Mouse (Mus musculus) 416B (cell line): ENCODE measurements around the gene Tmem9b.
A peak's percentile ranks its signal among the peaks of the same experiment; 100 is the strongest.

Experiments used
- DNase-seq: peaks from one replicate; pipeline ENCODE4 v3.0.0; 2011; ENCODE audit warnings: low read depth

Gene Tmem9b

GRCm38 (mm10) chr7:109752008-109752925 lies at the start of gene Tmem9b:
Gene Tmem9b, minus strand, starts transcription at chr7:109752875.
- DNase-seq: peak; percentile 67

- no peak for DNase-seq
Measured at GRCm38 (mm10) chr7:109800626-109801025, 48.0 kb upstream of the Tmem9b start.

GRCm38 (mm10) chr7:109799168-109799567 lies 46.5 kb upstream of the Tmem9b start:
- DNase-seq: peak; percentile 12

GRCm38 (mm10) chr7:109795564-109795963 lies 42.9 kb upstream of the Tmem9b start:
- no peak for DNase-seq

GRCm38 (mm10) chr7:109794556-109794955 lies 41.9 kb upstream of the Tmem9b start:
- DNase-seq: no peak

- peak; percentile 73 for DNase-seq
Measured at GRCm38 (mm10) chr7:109792759-109793158, 40.1 kb upstream of the Tmem9b start.

- DNase-seq: no peak
Measured at GRCm38 (mm10) chr7:109790818-109791217, 38.1 kb upstream of the Tmem9b start.

GRCm38 (mm10) chr7:109787860-109788259 lies 35.2 kb upstream of the Tmem9b start:
- DNase-seq: peak; percentile 96

GRCm38 (mm10) chr7:109783281-109783680 lies 30.6 kb upstream of the Tmem9b start:
- DNase-seq: no peak

GRCm38 (mm10) chr7:109781470-109782203 lies 29.0 kb upstream of the Tmem9b start, which contains the start of gene Nrip3:
Gene Nrip3, minus strand, starts transcription at chr7:109782025.
- no peak for DNase-seq

- no peak for DNase-seq
Measured at GRCm38 (mm10) chr7:109781087-109781469, 28.4 kb upstream of the Tmem9b start.

- peak; percentile 69 for DNase-seq
Measured at GRCm38 (mm10) chr7:109772251-109772650, 19.6 kb upstream of the Tmem9b start.

GRCm38 (mm10) chr7:109768699-109769383 lies 16.2 kb upstream of the Tmem9b start:
- peak; percentile 98 for DNase-seq

GRCm38 (mm10) chr7:109767575-109768350 lies 15.1 kb upstream of the Tmem9b start:
- DNase-seq: no peak

GRCm38 (mm10) chr7:109764009-109764408 lies 11.3 kb upstream of the Tmem9b start:
- DNase-seq: no peak

GRCm38 (mm10) chr7:109756291-109756690 lies 3.6 kb upstream of the Tmem9b start:
- no peak for DNase-seq

- no peak for DNase-seq
Measured at GRCm38 (mm10) chr7:109754034-109754433, 1.4 kb upstream of the Tmem9b start.

GRCm38 (mm10) chr7:109751427-109752007 lies 1.2 kb downstream of the Tmem9b start:
- peak; percentile 16 for DNase-seq

GRCm38 (mm10) chr7:109747747-109748146 lies 4.9 kb downstream of the Tmem9b start:
- DNase-seq: peak; percentile 49

- DNase-seq: no peak
Measured at GRCm38 (mm10) chr7:109741703-109742102, 11.0 kb downstream of the Tmem9b start.

GRCm38 (mm10) chr7:109741060-109741459 lies 11.6 kb downstream of the Tmem9b start:
- no peak for DNase-seq
